Mouse (Mus musculus) urinary bladder, postnatal 25 days (tissue): ENCODE measurements around the gene Arhgap35.

Experiments
- DNase-seq: peaks from one replicate; pipeline ENCODE4 v3.0.0; 2022; ENCODE audit warnings: low spot score

The Arhgap35 gene

DNA sequence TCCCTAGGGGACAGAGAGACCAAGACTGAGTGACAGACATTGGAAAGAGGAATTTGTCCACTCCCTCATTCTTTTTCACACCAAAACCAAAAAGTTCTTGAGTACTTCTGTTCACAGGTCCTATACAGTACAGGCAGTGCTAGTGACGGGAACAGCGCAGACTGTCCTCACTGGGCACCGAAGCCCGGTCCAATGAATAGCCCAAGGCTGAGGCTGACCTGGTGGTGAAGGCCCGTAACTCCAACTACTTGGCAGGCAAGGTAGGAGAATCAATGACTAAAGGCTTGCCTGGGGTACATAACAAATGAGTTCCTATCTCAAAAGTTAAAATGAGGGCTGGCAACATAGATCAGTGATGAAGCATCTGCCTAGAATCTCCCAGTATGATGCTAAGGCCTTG is 149.2 kb downstream of the Arhgap35 start:
- no peak for DNase-seq

DNA sequence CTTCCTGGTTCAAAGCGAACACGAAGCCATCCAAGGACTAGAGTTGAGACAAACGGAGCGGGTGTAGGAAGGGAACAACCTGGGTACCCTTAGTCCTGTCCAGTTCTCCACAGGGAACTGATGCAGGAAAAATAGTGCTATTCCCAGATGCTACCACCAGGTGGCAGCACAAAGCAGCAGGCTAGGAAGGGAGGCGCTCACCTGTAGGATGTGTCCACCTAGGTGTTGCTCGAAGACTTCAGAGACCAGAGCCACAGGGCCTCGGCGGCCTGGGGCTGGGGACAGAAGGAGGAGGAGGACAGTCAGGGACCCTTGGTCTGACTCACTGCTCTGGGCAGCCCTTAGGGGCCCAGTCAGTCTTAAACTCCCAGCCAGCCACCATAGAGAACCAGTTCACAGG is 149.6 kb downstream of the Arhgap35 start:
- DNase-seq, result peak; percentile 80

DNA sequence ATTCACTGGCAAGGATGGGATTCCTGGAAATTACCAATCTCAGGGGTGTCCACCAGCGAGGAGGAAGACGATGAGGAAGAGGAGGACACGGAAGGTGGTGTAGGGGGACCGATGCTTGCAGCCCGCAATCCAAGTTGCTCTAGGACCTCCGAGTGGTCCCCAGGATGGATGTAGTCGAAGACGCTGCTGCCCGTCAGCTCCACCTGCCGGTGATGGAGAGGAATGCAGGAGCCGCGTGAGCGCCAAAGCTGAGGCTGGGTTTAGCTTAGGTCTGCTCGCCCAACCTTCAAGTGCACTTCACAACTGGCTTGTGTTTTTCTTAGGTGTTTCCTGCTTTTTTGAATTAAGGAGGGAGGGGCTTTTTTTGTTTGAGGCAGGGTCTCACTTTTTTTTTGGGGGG is 151.6 kb downstream of the Arhgap35 start:
- DNase-seq, result peak; percentile 81

DNA sequence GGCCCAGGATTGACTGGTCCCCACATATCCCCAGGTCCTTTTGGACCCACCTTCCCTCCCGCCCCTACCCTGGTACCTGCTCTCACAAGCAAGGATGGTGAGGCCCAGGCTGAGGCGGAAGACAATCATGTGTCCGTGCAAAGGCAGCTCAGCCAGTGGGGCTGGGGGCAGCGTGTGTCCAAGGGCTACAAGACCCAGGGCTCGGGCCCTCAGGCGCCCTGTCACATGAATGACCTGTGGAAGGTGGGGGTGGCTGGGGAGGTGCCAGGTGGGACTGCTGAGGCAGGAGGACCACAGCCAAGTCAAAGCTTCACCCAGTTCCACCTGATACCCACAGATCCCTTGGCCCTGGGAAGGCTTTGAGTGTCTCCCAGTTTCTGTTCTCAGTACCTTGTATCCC is 153.1 kb downstream of the Arhgap35 start:
- no peak for DNase-seq

DNA sequence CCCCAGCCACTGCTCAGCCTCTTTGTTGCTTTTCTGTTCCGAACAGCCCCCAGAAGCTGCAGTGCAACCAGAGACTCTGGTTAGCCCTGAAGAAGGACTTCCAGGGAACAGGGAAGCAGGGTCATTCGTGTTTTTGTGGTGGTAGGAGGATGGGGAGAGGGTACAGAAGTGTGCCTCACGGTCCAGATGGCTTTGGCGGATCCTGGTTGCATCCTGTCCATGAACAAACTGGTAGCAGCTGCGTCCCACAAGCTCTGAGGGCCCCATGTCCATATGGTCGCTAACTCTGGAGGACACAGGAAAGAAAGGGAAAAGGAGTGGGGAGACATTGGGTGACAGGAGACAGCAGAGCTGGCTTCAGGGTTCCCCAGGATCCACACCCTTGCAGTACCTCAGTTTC is 153.6 kb downstream of the Arhgap35 start:
- no peak for DNase-seq

DNA sequence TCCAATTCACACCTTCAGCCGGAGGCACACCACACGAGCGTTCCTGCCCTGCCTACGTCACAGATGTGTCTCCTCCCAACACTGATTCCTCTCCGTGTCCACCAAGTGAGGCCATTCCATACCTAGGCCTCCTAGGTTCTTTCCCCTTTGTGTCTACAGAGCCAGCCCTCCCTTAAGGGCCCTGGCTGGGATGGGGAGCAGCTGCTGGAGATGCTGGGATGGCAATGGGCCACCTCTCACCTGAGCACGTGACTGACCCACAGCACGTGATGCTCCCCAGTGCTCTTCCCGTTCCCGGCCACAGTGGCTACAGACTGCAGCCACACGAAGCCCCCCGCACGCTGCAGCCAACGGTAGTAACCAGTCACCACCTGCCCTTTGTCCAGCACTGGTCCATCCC is 154.2 kb downstream of the Arhgap35 start:
- DNase-seq, result no peak

DNA sequence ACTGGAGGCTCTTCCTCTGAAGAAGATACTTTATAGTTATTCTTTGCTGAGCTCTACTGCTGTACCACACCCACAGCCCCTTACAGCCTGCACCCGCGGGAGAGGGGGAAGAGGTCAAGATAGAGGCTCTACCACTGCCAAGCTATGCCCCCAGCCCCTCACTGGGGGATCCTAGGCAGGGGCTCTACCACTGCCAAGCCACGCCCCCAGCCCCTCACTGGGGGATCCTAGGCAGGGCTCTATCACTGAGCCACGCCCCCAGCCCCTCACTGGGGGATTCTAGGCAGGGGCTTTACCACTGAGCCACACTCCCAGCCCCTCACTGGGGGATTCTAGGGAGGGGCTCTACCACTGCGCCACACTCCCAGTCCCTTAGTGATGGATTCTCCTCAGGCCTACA is 158.5 kb downstream of the Arhgap35 start:
- DNase-seq, result no peak

DNA sequence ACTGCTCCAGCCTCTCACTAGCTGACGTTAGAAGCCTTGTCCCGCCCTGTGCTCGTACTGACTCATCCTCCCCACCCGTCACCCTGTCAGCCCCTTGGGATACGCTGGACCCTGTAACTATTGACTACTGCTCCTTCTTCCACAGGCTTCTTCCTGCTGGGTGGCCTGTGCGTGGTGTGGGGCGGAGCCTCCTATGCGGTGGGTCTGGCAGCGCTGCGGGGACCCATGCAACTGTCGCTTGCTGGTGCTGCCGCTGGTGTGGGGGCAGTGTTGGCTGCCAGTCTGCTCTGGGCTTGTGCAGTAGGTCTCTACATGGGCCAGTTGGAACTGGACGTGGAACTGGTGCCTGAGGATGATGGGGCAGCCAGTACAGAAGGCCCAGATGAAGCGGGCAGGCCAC is 159.8 kb downstream of the Arhgap35 start:
- no peak for DNase-seq

DNA sequence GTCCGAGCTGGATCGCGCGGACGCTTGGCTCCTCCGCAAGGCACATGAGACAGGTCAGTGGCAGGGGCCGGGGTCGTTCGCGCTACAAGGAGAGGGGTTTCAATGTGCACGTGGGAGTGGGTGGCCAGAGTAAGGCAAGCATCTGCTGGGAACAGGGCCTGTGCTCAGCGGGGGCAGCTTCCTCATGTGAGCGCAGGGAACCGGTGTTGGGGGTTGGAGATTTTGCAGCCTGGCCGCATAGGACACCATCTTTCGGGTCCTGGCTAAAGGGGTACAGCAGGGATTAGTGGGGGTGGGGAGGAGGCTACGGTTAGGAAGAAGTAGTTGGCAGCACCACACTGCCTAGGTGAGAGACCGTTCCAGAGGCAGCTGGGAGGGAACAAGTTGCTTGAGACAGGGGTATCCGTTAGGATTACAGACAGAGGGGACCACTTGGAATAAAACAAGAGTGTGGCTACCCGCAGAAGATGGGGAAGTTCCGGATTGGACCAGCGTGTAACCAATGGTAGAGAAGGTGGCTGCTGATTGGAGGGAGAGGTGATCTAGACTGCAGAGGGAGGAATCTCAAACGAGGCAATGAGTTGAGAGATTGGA is 161.6 kb downstream of the Arhgap35 start:
- no peak for DNase-seq

DNA sequence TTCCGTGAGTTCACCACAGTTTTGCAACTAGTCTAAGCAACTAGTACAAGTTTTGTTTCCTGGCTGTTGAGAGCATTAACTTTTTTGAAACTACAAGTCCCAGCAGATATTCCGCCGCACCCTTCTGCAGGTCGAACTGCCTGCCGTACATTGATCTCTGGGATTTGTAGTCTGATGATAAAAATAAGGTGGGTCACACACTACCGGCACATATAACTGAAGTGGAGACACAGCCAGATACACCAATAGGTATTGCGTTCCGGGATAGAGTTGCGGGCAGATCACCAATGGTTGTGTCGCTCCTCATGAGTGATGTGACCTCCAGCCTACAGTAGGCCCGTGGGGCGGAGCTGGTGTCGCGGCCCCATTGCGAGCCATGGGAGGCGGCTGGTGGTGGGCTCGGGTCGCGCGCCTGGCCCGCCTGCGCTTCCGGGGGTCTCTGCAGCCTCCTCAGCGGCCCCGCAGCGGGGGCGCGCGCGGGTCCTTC is 162.2 kb downstream of the Arhgap35 start, which contains the start of gene Tmem160:
Gene Tmem160 (plus strand): TSS at position 193 of the 487 bp plus-strand sequence.
- peak; percentile 74 for DNase-seq

DNA sequence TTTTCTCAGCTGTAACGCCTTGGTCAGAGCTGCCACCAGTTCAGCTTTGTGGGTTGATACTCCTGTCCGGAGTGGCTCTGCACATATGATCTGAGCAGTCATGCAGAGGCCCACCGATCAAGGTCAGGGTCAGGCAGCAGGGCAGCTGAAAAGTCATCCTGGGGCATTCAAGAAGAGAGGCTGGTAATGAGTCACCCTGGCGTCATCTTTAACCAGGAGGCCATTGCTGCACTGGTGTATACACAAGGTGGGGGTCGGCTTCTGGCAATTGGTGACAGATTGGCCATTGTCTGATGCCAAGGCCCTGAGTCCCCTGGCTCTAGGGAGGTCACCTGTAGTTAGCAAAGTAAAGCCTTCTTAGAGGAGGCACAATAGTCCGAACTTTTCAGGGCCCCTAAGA is 163.1 kb downstream of the Arhgap35 start:
- DNase-seq, result no peak
